In genomic region chr8:119912643-119913042, GRCm38 (mm10) we compare ENCODE assay signal across 9 mouse cellular contexts. TPM values are rescaled to one million over a fixed set of nuclear protein-coding genes. Genes with fewer than 3 reads are reported as not detected.
DNase-seq lines count a peak whose midpoint lies in the region; ATAC-seq and TF ChIP-seq lines count a peak whose summit lies in the region.
"Had no signal": no experiment of that assay in that cellular context is flagged by ENCODE, and none has a peak within 500 bp of the region (broad histone marks: within the 10 kb centered on the region; RNA-seq: fewer than 3 reads in every experiment).

No protein-coding gene starts in this region.

- no peak for ATAC-seq in lung, embryonic 14.5 days (ENCODE audit: insufficient read depth)
- ATAC-seq in limb, embryonic 12.5 days (ENCODE audit: insufficient number of reproducible peaks, insufficient read depth, low FRiP score, low TSS enrichment, low read depth), result no peak
- no peak for ATAC-seq in neural tube, embryonic 15.5 days (ENCODE audit: low FRiP score)
- no peak for ATAC-seq in frontal cortex, adult (ENCODE audit: low TSS enrichment)

- peak overlapping the region; percentile 86 for H3K4me2 ChIP-seq in lung, embryonic 14.5 days
- H3K4me2 ChIP-seq in limb, embryonic 12.5 days, result peak overlapping the region; percentile 80
- H3K4me2 ChIP-seq in neural tube, embryonic 15.5 days, result peak overlapping the region; percentile 67

- H3K27ac ChIP-seq in lung, embryonic 14.5 days (ENCODE audit: low read depth), result no peak overlapping the region
- no peak overlapping the region for H3K27ac ChIP-seq in embryonic fibroblast, embryonic 13.5 days (ENCODE audit: insufficient read depth, low read length)
- no peak overlapping the region for H3K27ac ChIP-seq in limb, embryonic 12.5 days
- H3K27ac ChIP-seq in neural tube, embryonic 15.5 days (replicated peaks), result no peak overlapping the region

- peak overlapping the region; percentile 24; the same call in 1 of the 2 replicates for H3K9ac ChIP-seq in lung, embryonic 14.5 days
- H3K9ac ChIP-seq in limb, embryonic 12.5 days (replicated peaks), result no peak overlapping the region
- 0 out of 2 replicates have a peak overlapping the region, but pooled peaks have one; percentile 88 for H3K9ac ChIP-seq in neural tube, embryonic 15.5 days (replicated peaks)

- TF ChIP-seq POLR2A in embryonic fibroblast, embryonic 13.5 days (IDR thresholded peaks at IDR 0.05; ENCODE audit: low read depth, low read length), result no peak

- H3K9me3 ChIP-seq in lung, embryonic 14.5 days (ENCODE audit: low read depth, low read length), result no peaks in the 10 kb centered on the region
- H3K9me3 ChIP-seq in limb, embryonic 12.5 days, result no peaks in the 10 kb centered on the region
- no peaks in the 10 kb centered on the region for H3K9me3 ChIP-seq in neural tube, embryonic 15.5 days (replicated peaks)

- peak overlapping the region; percentile 79 for H3K4me3 ChIP-seq in lung, embryonic 14.5 days (ENCODE audit: low read depth, low read length)
- peak overlapping the region; percentile 39 for H3K4me3 ChIP-seq in embryonic fibroblast, embryonic 13.5 days (ENCODE audit: insufficient read depth, low read length)
- H3K4me3 ChIP-seq in limb, embryonic 12.5 days (replicated peaks), result peak overlapping the region; percentile 81
- H3K4me3 ChIP-seq in neural tube, embryonic 15.5 days (replicated peaks), result peak overlapping the region; percentile 81

- 46% methylated on average over 6 of the region's 6 CpGs for WGBS in lung, embryonic 14.5 days
- 50% methylated on average over 6 of the region's 6 CpGs for WGBS in limb, embryonic 12.5 days
- WGBS in neural tube, embryonic 15.5 days, result 45% methylated on average over 6 of the region's 6 CpGs

- H3K27me3 ChIP-seq in lung, embryonic 14.5 days (ENCODE audit: insufficient read depth, low read length), result no peaks in the 10 kb centered on the region
- peaks cover 5% of the 10 kb centered on the region; the same call in 1 of the 2 replicates for H3K27me3 ChIP-seq in limb, embryonic 12.5 days
- H3K27me3 ChIP-seq in neural tube, embryonic 15.5 days (replicated peaks), result no peaks in the 10 kb centered on the region

- no peaks in the 10 kb centered on the region for H3K36me3 ChIP-seq in lung, embryonic 14.5 days (ENCODE audit: insufficient read depth)
- no peaks in the 10 kb centered on the region for H3K36me3 ChIP-seq in limb, embryonic 12.5 days
- no peaks in the 10 kb centered on the region for H3K36me3 ChIP-seq in neural tube, embryonic 15.5 days

- no peak for DNase-seq in lung, embryonic 14.5 days
- no peak for DNase-seq in lung, postnatal 36 days
- no peak for DNase-seq in thymus, postnatal 14 days
- DNase-seq in spleen, adult 12 weeks (ENCODE audit: low spot score), result no peak
- DNase-seq: layer of hippocampus, postnatal 36 days had no signal

- peaks cover 25% of the 10 kb centered on the region for H3K4me1 ChIP-seq in lung, embryonic 14.5 days (ENCODE audit: insufficient read depth)
- peaks cover 16% of the 10 kb centered on the region for H3K4me1 ChIP-seq in embryonic fibroblast, embryonic 13.5 days (ENCODE audit: control insufficient read depth, insufficient read depth, low read length)
- H3K4me1 ChIP-seq in limb, embryonic 12.5 days (replicated peaks), result peaks cover 49% of the 10 kb centered on the region
- peaks cover 57% of the 10 kb centered on the region for H3K4me1 ChIP-seq in neural tube, embryonic 15.5 days

- no peak for TF ChIP-seq CTCF in lung, embryonic 14.5 days (IDR thresholded peaks at IDR 0.05; ENCODE audit: low read depth)
- no peak for TF ChIP-seq CTCF in embryonic fibroblast, embryonic 13.5 days (IDR thresholded peaks at IDR 0.05; ENCODE audit: borderline replicate concordance, insufficient read depth, low read length)

RNA-seq across cellular contexts. Expression of gene Gm20388, which starts 2.0 kb away (rescaled TPM):
- not detected in 2 replicates for polyA plus RNA-seq in lung, embryonic 14.5 days (2014; fragmentation: Nextera tagmentation; extraction: Ambion mirVana)
- 82.0 and 82.8 TPM in 2 replicates for polyA plus RNA-seq in embryonic fibroblast, embryonic 13.5 days (2011; ENCODE audit: insufficient read length, low read depth, missing spikeins)
- polyA plus RNA-seq in limb, embryonic 12.5 days (2016; fragmentation: Nextera tagmentation; extraction: Ambion mirVana), result not detected in 2 replicates
- polyA plus RNA-seq in neural tube, embryonic 15.5 days (2015; fragmentation: Nextera tagmentation; extraction: Ambion mirVana), result 3.5 TPM in 1 of 2 replicates, not detected in the other

RNA-seq across cellular contexts. Expression of gene Usp10, which starts 2.5 kb away (rescaled TPM):
- 142 and 155 TPM in 2 replicates for polyA plus RNA-seq in lung, embryonic 14.5 days (2014; fragmentation: Nextera tagmentation; extraction: Ambion mirVana)
- polyA plus RNA-seq in embryonic fibroblast, embryonic 13.5 days (2011; ENCODE audit: insufficient read length, low read depth, missing spikeins), result 73.6 and 83.9 TPM in 2 replicates
- polyA plus RNA-seq in limb, embryonic 12.5 days (2016; fragmentation: Nextera tagmentation; extraction: Ambion mirVana), result 153 and 168 TPM in 2 replicates
- 121 and 127 TPM in 2 replicates for polyA plus RNA-seq in neural tube, embryonic 15.5 days (2015; fragmentation: Nextera tagmentation; extraction: Ambion mirVana)

RNA-seq across cellular contexts. Expression of gene Klhl36, which starts 50.6 kb away (rescaled TPM):
- polyA plus RNA-seq in lung, embryonic 14.5 days (2014; fragmentation: Nextera tagmentation; extraction: Ambion mirVana), result 11.5 and 11.8 TPM in 2 replicates
- polyA plus RNA-seq in embryonic fibroblast, embryonic 13.5 days (2011; ENCODE audit: insufficient read length, low read depth, missing spikeins), result 1.6 and 2.1 TPM in 2 replicates
- 8.4 and 8.7 TPM in 2 replicates for polyA plus RNA-seq in limb, embryonic 12.5 days (2016; fragmentation: Nextera tagmentation; extraction: Ambion mirVana)
- polyA plus RNA-seq in neural tube, embryonic 15.5 days (2015; fragmentation: Nextera tagmentation; extraction: Ambion mirVana), result 16.5 and 17.4 TPM in 2 replicates

Comparison
In these comparisons a context has a peak if more than half of its experiments do, and no peak if none do; other contexts are left out.
1. RNA of gene Gm20388, which starts 2.0 kb away (polyA plus RNA-seq): 82.0 to 82.8 TPM in embryonic fibroblast, embryonic 13.5 days; not detected in lung, embryonic 14.5 days, not detected in limb, embryonic 12.5 days and 3.5 TPM in neural tube, embryonic 15.5 days; every median in the first group is over 10 times any median in the second.
2. Peak in every context shown above with its lines, with median percentiles within 50 percentile points of each other: H3K4me2 ChIP-seq and H3K4me3 ChIP-seq.